ENCODE assay signal across 14 mouse cellular contexts in genomic region chr16:21625784-21626634, GRCm38 (mm10).
A peak's percentile ranks its signal among the peaks of the same experiment; 100 is the strongest.
DNase-seq lines count a peak whose midpoint lies in the region; ATAC-seq and TF ChIP-seq lines count a peak whose summit lies in the region.
"Had no signal": no experiment of that assay in that cellular context is flagged by ENCODE, and none has a peak within 500 bp of the region (broad histone marks: within the 10 kb centered on the region; RNA-seq: fewer than 3 reads in every experiment).

No protein-coding gene starts in this region.

- H3K27me3 ChIP-seq in kidney, embryonic 16.5 days (ENCODE audit: insufficient read depth, low read length): no peaks in the 10 kb centered on the region
- no peaks in the 10 kb centered on the region for H3K27me3 ChIP-seq in embryonic facial prominence, embryonic 13.5 days
- no peaks in the 10 kb centered on the region for H3K27me3 ChIP-seq in midbrain, postnatal 0 days (ENCODE audit: insufficient read depth, low read length)
- H3K27me3 ChIP-seq: lung, embryonic 15.5 days had no signal

- no peak overlapping the region for H3K4me2 ChIP-seq in kidney, embryonic 16.5 days (replicated peaks; ENCODE audit: low read depth, low read length)
- H3K4me2 ChIP-seq in embryonic facial prominence, embryonic 13.5 days: no peak overlapping the region
- H3K4me2 ChIP-seq in midbrain, postnatal 0 days (ENCODE audit: low read depth, low read length, poor library complexity, severe bottlenecking): no peak overlapping the region
- H3K4me2 ChIP-seq: lung, embryonic 15.5 days had no signal

- no peak overlapping the region for H3K9ac ChIP-seq in kidney, embryonic 16.5 days (replicated peaks; ENCODE audit: low read length)
- H3K9ac ChIP-seq in embryonic facial prominence, embryonic 13.5 days: no peak overlapping the region
- no peak overlapping the region for H3K9ac ChIP-seq in midbrain, postnatal 0 days (replicated peaks; ENCODE audit: low read length, poor library complexity, severe bottlenecking)
- H3K9ac ChIP-seq: lung, embryonic 15.5 days had no signal

- H3K36me3 ChIP-seq in kidney, embryonic 16.5 days (ENCODE audit: insufficient read depth, low read length): no peaks in the 10 kb centered on the region
- H3K36me3 ChIP-seq in embryonic facial prominence, embryonic 13.5 days: no peaks in the 10 kb centered on the region
- H3K36me3 ChIP-seq in midbrain, postnatal 0 days (ENCODE audit: insufficient read depth, low read length): no peaks in the 10 kb centered on the region
- H3K36me3 ChIP-seq: lung, embryonic 15.5 days had no signal

- TF ChIP-seq CTCF in midbrain, postnatal 0 days (IDR thresholded peaks at IDR 0.05): no peak

- H3K4me3 ChIP-seq in kidney, embryonic 16.5 days (ENCODE audit: low read length): no peak overlapping the region
- H3K4me3 ChIP-seq in embryonic facial prominence, embryonic 13.5 days: no peak overlapping the region
- no peak overlapping the region for H3K4me3 ChIP-seq in midbrain, postnatal 0 days (ENCODE audit: low read depth, low read length)
- H3K4me3 ChIP-seq: lung, embryonic 15.5 days had no signal

- H3K9me3 ChIP-seq in kidney, embryonic 16.5 days (ENCODE audit: low read length): no peaks in the 10 kb centered on the region
- no peaks in the 10 kb centered on the region for H3K9me3 ChIP-seq in embryonic facial prominence, embryonic 13.5 days
- no peaks in the 10 kb centered on the region for H3K9me3 ChIP-seq in midbrain, postnatal 0 days (ENCODE audit: low read length)
- H3K9me3 ChIP-seq: lung, embryonic 15.5 days had no signal

- peak; percentile 78 for ATAC-seq in kidney, embryonic 16.5 days (ENCODE audit: low FRiP score, low TSS enrichment)
- ATAC-seq in embryonic facial prominence, embryonic 13.5 days (ENCODE audit: insufficient number of reproducible peaks, insufficient read depth, low FRiP score, low TSS enrichment, low read depth): no peak
- no peak for ATAC-seq in midbrain, postnatal 0 days (ENCODE audit: low FRiP score)
- ATAC-seq: CD4-positive, CD25-positive, alpha-beta regulatory T cell, adult 4 months had no signal

- peaks cover 13% of the 10 kb centered on the region for H3K4me1 ChIP-seq in kidney, embryonic 16.5 days (ENCODE audit: insufficient read depth, low read length)
- H3K4me1 ChIP-seq in embryonic facial prominence, embryonic 13.5 days: peaks cover 16% of the 10 kb centered on the region
- H3K4me1 ChIP-seq in midbrain, postnatal 0 days (ENCODE audit: insufficient read depth, low read length): no peaks in the 10 kb centered on the region
- H3K4me1 ChIP-seq: lung, embryonic 15.5 days had no signal

- WGBS in kidney, embryonic 16.5 days: 48% methylated on average over 6 of the region's 6 CpGs
- WGBS in embryonic facial prominence, embryonic 13.5 days: 68% methylated on average over 6 of the region's 6 CpGs
- WGBS in midbrain, postnatal 0 days: 50% methylated on average over 6 of the region's 6 CpGs

- H3K27ac ChIP-seq in kidney, embryonic 16.5 days (ENCODE audit: low read length): peak overlapping the region; percentile 32; the same call in 1 of the 2 replicates
- peak overlapping the region; percentile 8; the same call in 1 of the 2 replicates for H3K27ac ChIP-seq in embryonic facial prominence, embryonic 13.5 days
- no peak overlapping the region for H3K27ac ChIP-seq in midbrain, postnatal 0 days (ENCODE audit: low read depth, low read length)
- H3K27ac ChIP-seq: lung, embryonic 15.5 days had no signal

- DNase-seq in kidney, postnatal 14 days: no peak
- peak; percentile 73 for DNase-seq in brain, adult 2 months (ENCODE audit: low read depth, low spot score)
- peak; percentile 76 for DNase-seq in midbrain, postnatal 0 days (ENCODE audit: low spot score)
- DNase-seq in T-cell, adult 2 months (ENCODE audit: low spot score): no peak
- DNase-seq in layer of hippocampus, postnatal 36 days: no peak
- DNase-seq in spleen, postnatal 14 days (ENCODE audit: low spot score in 2 of 2): no peak
- DNase-seq: gastrocnemius, postnatal 25 days; heart, postnatal 14 days; kidney, postnatal 25 days; right cerebral cortex, postnatal 25 days had no signal

Comparison
In these comparisons a context has a peak if more than half of its experiments do, and no peak if none do; other contexts are left out.
1. DNase-seq: peak in brain, adult 2 months (single experiment) and midbrain, postnatal 0 days (single experiment); none in kidney, postnatal 14 days (single experiment), T-cell, adult 2 months (single experiment), layer of hippocampus, postnatal 36 days (0 of 2) and spleen, postnatal 14 days (0 of 2).